Comparison of ENCODE assay signal across 9 mouse cellular contexts in the genomic region with DNA sequence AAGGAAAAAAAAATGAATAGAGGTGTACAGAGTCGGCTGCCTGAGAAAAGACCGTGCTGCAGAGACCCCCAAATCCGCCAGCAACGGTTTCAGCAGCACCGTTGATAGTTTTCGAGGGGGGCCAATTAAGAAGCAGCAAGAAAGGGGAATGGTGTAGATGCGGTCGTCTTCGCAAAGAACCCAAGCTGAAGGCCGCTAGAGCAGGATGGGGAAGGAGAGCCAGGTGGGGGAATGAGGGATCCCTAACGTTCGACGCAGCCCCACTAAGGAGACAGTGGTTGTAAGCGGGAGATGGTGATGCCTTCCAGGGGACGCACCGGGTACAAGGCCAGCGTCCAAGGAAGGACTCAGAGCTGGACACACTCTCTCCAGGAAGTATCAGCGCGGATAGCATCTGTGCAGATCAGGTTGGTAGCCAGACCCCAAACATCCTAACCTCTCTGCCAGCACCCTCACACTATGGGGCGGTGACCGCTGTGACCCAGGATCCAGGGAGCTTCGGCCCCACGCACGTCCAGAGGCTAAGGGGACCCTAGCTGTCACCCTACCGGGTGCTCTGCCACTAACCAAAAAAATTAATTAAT. TPM values are rescaled to one million over a fixed set of nuclear protein-coding genes. Genes with fewer than 3 reads are reported as not detected.
DNase-seq lines count a peak whose midpoint lies in the region; ATAC-seq and TF ChIP-seq lines count a peak whose summit lies in the region.
"Had no signal": no experiment of that assay in that cellular context is flagged by ENCODE, and none has a peak within 500 bp of the region (broad histone marks: within the 10 kb centered on the region; RNA-seq: fewer than 3 reads in every experiment).

No protein-coding gene starts in this region.

- H3K27me3 ChIP-seq in heart, embryonic 10.5 days (ENCODE audit: insufficient read depth, poor library complexity, severe bottlenecking) = peaks cover 47% of the 10 kb centered on the region
- peaks cover 11% of the 10 kb centered on the region for H3K27me3 ChIP-seq in forebrain, postnatal 0 days (ENCODE audit: insufficient read depth, low read length)
- peaks cover 65% of the 10 kb centered on the region for H3K27me3 ChIP-seq in midbrain, embryonic 12.5 days

- H3K27ac ChIP-seq in heart, embryonic 10.5 days = peak overlapping the region; percentile 88
- no peak overlapping the region for H3K27ac ChIP-seq in ES-E14 (ENCODE audit: insufficient read depth, low read depth, low read length, poor library complexity, severe bottlenecking)
- peak overlapping the region; percentile 62 for H3K27ac ChIP-seq in forebrain, postnatal 0 days (ENCODE audit: low read depth, low read length)
- peak overlapping the region; percentile 83 for H3K27ac ChIP-seq in midbrain, embryonic 12.5 days (replicated peaks)

- intact Hi-C loops in left cerebral cortex, postnatal 10 days (cut with DNase I) = loop anchor here (5.0 to 10.0 kb wide), 2 partner anchors 142 to 179 kb away; no protein-coding TSS in a partner anchor
- intact Hi-C loops in heart, postnatal 25 days (cut with DNase I) = no loop called here

- DNase-seq in heart, embryonic 10.5 days (ENCODE audit: low spot score) = peak; percentile 76
- DNase-seq in heart, adult 8-10 months (ENCODE audit: low spot score) = no peak
- no peak for DNase-seq in ES-E14 (ENCODE audit: low read depth, low spot score)
- no peak for DNase-seq in forebrain, postnatal 0 days
- no peak for DNase-seq in left cerebral cortex, postnatal 10 days (ENCODE audit: extremely low spot score in 1 of 2, low spot score in 2 of 2)
- DNase-seq in c-Kit-positive CD71-positive TER-119-positive erythroid progenitor cells, embryonic 14.5 days (ENCODE audit: low spot score) = no peak
- no peak for DNase-seq in heart, postnatal 25 days (ENCODE audit: low spot score)

- no peak overlapping the region for H3K9ac ChIP-seq in ES-E14 (ENCODE audit: insufficient read depth, low read depth, low read length, poor library complexity, severe bottlenecking)
- H3K9ac ChIP-seq in forebrain, postnatal 0 days = peak overlapping the region; percentile 51
- H3K9ac ChIP-seq in midbrain, embryonic 12.5 days (replicated peaks) = peak overlapping the region; percentile 78

- no peak; the same call in 1 of the 2 replicates for ATAC-seq in forebrain, postnatal 0 days
- peak; percentile 25; the same call in 1 of the 2 replicates for ATAC-seq in midbrain, embryonic 12.5 days (ENCODE audit: low FRiP score, low read depth)

- no peaks in the 10 kb centered on the region for H3K9me3 ChIP-seq in heart, embryonic 10.5 days
- no peaks in the 10 kb centered on the region for H3K9me3 ChIP-seq in ES-E14 (ENCODE audit: control insufficient read depth, insufficient read depth, low read depth, low read length)
- no peaks in the 10 kb centered on the region for H3K9me3 ChIP-seq in forebrain, postnatal 0 days (ENCODE audit: low read length)
- no peaks in the 10 kb centered on the region for H3K9me3 ChIP-seq in midbrain, embryonic 12.5 days

- H3K36me3 ChIP-seq in heart, embryonic 10.5 days = no peaks in the 10 kb centered on the region
- H3K36me3 ChIP-seq in ES-E14 (ENCODE audit: control insufficient read depth, insufficient read depth, low read length, poor library complexity, severe bottlenecking) = no peaks in the 10 kb centered on the region
- H3K36me3 ChIP-seq in forebrain, postnatal 0 days (ENCODE audit: insufficient read depth) = no peaks in the 10 kb centered on the region
- H3K36me3 ChIP-seq in midbrain, embryonic 12.5 days = no peaks in the 10 kb centered on the region

- 4% methylated on average over 25 of the region's 25 CpGs for WGBS in heart, embryonic 10.5 days
- WGBS in forebrain, postnatal 0 days = 3% methylated on average over 25 of the region's 25 CpGs
- WGBS in midbrain, embryonic 12.5 days = 3% methylated on average over 25 of the region's 25 CpGs

- in situ Hi-C loops in ES-E14 (cut with MboI; ENCODE audit: low sequenced_read_pairs in 2 of 2, unreplicated experiment in 2 of 2) = loop anchor here in 1 of 2 experiments (5.0 kb wide), 1 partner anchor 174 kb away; no protein-coding TSS in a partner anchor

- H3K4me1 ChIP-seq in heart, embryonic 10.5 days = peaks cover 38% of the 10 kb centered on the region
- H3K4me1 ChIP-seq in ES-E14 (ENCODE audit: control insufficient read depth in 2 of 2, insufficient read depth in 2 of 2, low read length in 2 of 2, poor library complexity in 1 of 2) = peaks cover 0 to 5% of the 10 kb centered on the region in 2 experiments; a peak in 1 of 4 replicates
- H3K4me1 ChIP-seq in forebrain, postnatal 0 days (ENCODE audit: insufficient read depth) = peaks cover 14% of the 10 kb centered on the region; the same call in 1 of the 2 replicates
- H3K4me1 ChIP-seq in midbrain, embryonic 12.5 days = peaks cover 28% of the 10 kb centered on the region; the same call in 1 of the 2 replicates

- TF ChIP-seq CTCF in forebrain, postnatal 0 days (IDR thresholded peaks at IDR 0.05; ENCODE audit: low read depth) = no peak

- H3K4me3 ChIP-seq in heart, embryonic 10.5 days = peak overlapping the region; percentile 76
- peak overlapping the region; percentile 41 to 69; a peak in 3 of 4 replicates for H3K4me3 ChIP-seq in ES-E14 (ENCODE audit: insufficient read depth in 1 of 2, low read depth in 1 of 2, low read length in 2 of 2, poor library complexity in 1 of 2, severe bottlenecking in 1 of 2)
- peak overlapping the region; percentile 47 for H3K4me3 ChIP-seq in forebrain, postnatal 0 days (ENCODE audit: low read depth, low read length)
- H3K4me3 ChIP-seq in midbrain, embryonic 12.5 days = peak overlapping the region; percentile 68

- H3K4me2 ChIP-seq in forebrain, postnatal 0 days (ENCODE audit: low read depth) = peak overlapping the region; percentile 84
- H3K4me2 ChIP-seq in midbrain, embryonic 12.5 days (replicated peaks) = peak overlapping the region; percentile 93

TF ChIP-seq in ES-E14, 5 proteins besides CTCF, POLR2A, EP300 and RAD21:
- TF ChIP-seq CHD2 (IDR thresholded peaks at IDR 0.05; ENCODE audit: low read depth, low read length) (no peak), ZNF384 (IDR thresholded peaks at IDR 0.05; ENCODE audit: low read depth, low read length) (no peak), HCFC1 (IDR thresholded peaks at IDR 0.05; ENCODE audit: borderline replicate concordance, insufficient read depth, low read length) (no peak), ZC3H11A (IDR thresholded peaks at IDR 0.05; ENCODE audit: borderline replicate concordance, low read depth, low read length) (no peak), MAFK (IDR thresholded peaks at IDR 0.05; ENCODE audit: insufficient read depth, low read depth, low read length) (no peak)

RNA-seq across cellular contexts. Expression of gene Tmem163, which starts 2.7 kb away (rescaled TPM):
- polyA plus RNA-seq in heart, embryonic 10.5 days (2016; fragmentation: Nextera tagmentation; extraction: Ambion mirVana) = 27.6 and 29.7 TPM in 2 replicates
- total RNA-seq in heart, adult 8-10 months (2022) = 1 to 10 TPM; 5.3 to 8.2 (median 6.3) TPM
- 0.18 and 0.74 TPM in 2 replicates for total RNA-seq in ES-E14 (2012; rRNA removed)
- 30.7 and 36.7 TPM in 2 replicates for total RNA-seq in forebrain, postnatal 0 days (2014; rRNA removed)
- 25.9 and 37.1 TPM in 2 replicates for polyA plus RNA-seq in forebrain, postnatal 0 days (2015; fragmentation: Nextera tagmentation; extraction: Ambion mirVana)
- 55.1 and 55.2 TPM in 2 replicates for polyA plus RNA-seq in midbrain, embryonic 12.5 days (2016; fragmentation: Nextera tagmentation; extraction: Ambion mirVana)
- 10 to 100 TPM; 38.7 to 48.1 TPM for total RNA-seq in left cerebral cortex, postnatal 10 days (2021)
- 10 to 100 TPM in 1 of 2 experiments, 1 to 10 TPM in 1; 8.3 to 12.1 TPM for total RNA-seq in heart, postnatal 25 days (2021)

RNA-seq across cellular contexts. Expression of gene Acmsd, which starts 52.6 kb away (rescaled TPM):
- polyA plus RNA-seq in heart, embryonic 10.5 days (2016; fragmentation: Nextera tagmentation; extraction: Ambion mirVana) = 0.58 and 0.68 TPM in 2 replicates
- total RNA-seq in heart, adult 8-10 months (2022) = under 1 TPM in 2 of 4 experiments, not detected in 2; 0.14 to 0.19 TPM
- total RNA-seq in ES-E14 (2012; rRNA removed) = 0.09 TPM in 1 of 2 replicates, not detected in the other
- not detected in 2 replicates for total RNA-seq in forebrain, postnatal 0 days (2014; rRNA removed)
- 0.11 TPM in 1 of 2 replicates, not detected in the other for polyA plus RNA-seq in forebrain, postnatal 0 days (2015; fragmentation: Nextera tagmentation; extraction: Ambion mirVana)
- polyA plus RNA-seq in midbrain, embryonic 12.5 days (2016; fragmentation: Nextera tagmentation; extraction: Ambion mirVana) = 0.25 and 0.36 TPM in 2 replicates
- total RNA-seq in left cerebral cortex, postnatal 10 days (2021) = under 1 TPM in 1 of 2 experiments, not detected in 1; 0.26 TPM
- total RNA-seq in heart, postnatal 25 days (2021) = under 1 TPM in 1 of 2 experiments, not detected in 1; 0.39 TPM
- polyA plus RNA-seq: C2C12 had no signal
